Mouse (Mus musculus) kidney, embryonic 16.5 days (tissue): Measurements from ENCODE around the gene Gtsf1l. TPM values are rescaled to one million over a fixed set of nuclear protein-coding genes. Genes with fewer than 3 reads are reported as not detected.

ENCODE experiments used
- ATAC-seq: fragments of 200-750 bp; cut with Nextera tagmentation; 2 replicates; pipeline ENCODE4 v1.8.0; 2017; ENCODE audit warnings: moderate TSS enrichment; ENCODE audit not compliant: low FRiP score, low TSS enrichment
- H3K27ac ChIP-seq: fragments of 300-500 bp; sonication (generic); 2 replicates; pipeline ENCODE4 v1.5.1; 2014; ENCODE audit warnings: low read length
- H3K27me3 ChIP-seq: fragments of 300-500 bp; sonication (generic); 2 replicates; pipeline ENCODE4 v1.6.1; 2014; ENCODE audit warnings: low read length, control low read depth, mixed read lengths; ENCODE audit not compliant: insufficient read depth
- H3K36me3 ChIP-seq: fragments of 300-500 bp; sonication (generic); 2 replicates; pipeline ENCODE4 v1.6.1; 2014; ENCODE audit warnings: low read length, control low read depth, mixed read lengths; ENCODE audit not compliant: insufficient read depth
- H3K4me1 ChIP-seq: fragments of 300-500 bp; sonication (generic); 2 replicates; pipeline ENCODE4 v1.6.1; 2014; ENCODE audit warnings: low read length, control low read depth, mixed read lengths; ENCODE audit not compliant: insufficient read depth
- H3K4me2 ChIP-seq: fragments of 300-500 bp; sonication (generic); replicated peaks from 2 replicates; pipeline ENCODE4 v1.6.1; 2014; ENCODE audit warnings: low read depth, low read length
- H3K4me3 ChIP-seq: fragments of 300-500 bp; sonication (generic); 2 replicates; pipeline ENCODE4 v1.5.1; 2014; ENCODE audit warnings: mild to moderate bottlenecking, low read length
- H3K9ac ChIP-seq: fragments of 300-500 bp; sonication (generic); replicated peaks from 2 replicates; pipeline ENCODE4 v1.6.1; 2014; ENCODE audit warnings: low read length
- H3K9me3 ChIP-seq: fragments of 300-500 bp; sonication (generic); 2 replicates; pipeline ENCODE4 v1.6.1; 2016; ENCODE audit warnings: low read length, control low read depth
- WGBS: fragments of 180-500 bp; shearing (Covaris S2); extraction: QIAGEN DNeasy Blood & Tissue Kit; methylation state at CpG from one replicate; pipeline ENCODE4 v1.1.7; 2014; 5-methylcytosine and 5-hydroxymethylcytosine counted together
- polyA plus RNA-seq: library from polyadenylated mRNA; unstranded; fragments of >200 nt; fragmentation: Nextera tagmentation; extraction: Ambion mirVana; gene quantifications from 2 replicates; pipeline ENCODE4 v1.2.1, GENCODE M21; 2015

Gene Gtsf1l
- polyA plus RNA-seq, 1 experiment from 2014 or later = not detected

- H3K4me1 ChIP-seq = no peaks in the 10 kb centered on the region
- H3K9ac ChIP-seq = no peak overlapping the region
- no peaks in the 10 kb centered on the region for H3K9me3 ChIP-seq
- WGBS = 92% methylated on average over 10 of the region's 10 CpGs
- H3K36me3 ChIP-seq = no peaks in the 10 kb centered on the region
- H3K4me3 ChIP-seq = no peak overlapping the region
- 0 out of 2 replicates have a peak, but pooled peaks cover 7% of the 10 kb centered on the region for H3K27me3 ChIP-seq
- H3K4me2 ChIP-seq = no peak overlapping the region
- no peak for ATAC-seq
- H3K27ac ChIP-seq = no peak overlapping the region
These were observed 7.3 kb upstream of the Gtsf1l start for GRCm38 (mm10) chr2:163094909-163095308.

GRCm38 (mm10) chr2:163089475-163090123 lies 1.9 kb upstream of the Gtsf1l start:
- WGBS = 78% methylated on average over 5 of the region's 5 CpGs
- Histone ChIP-seq H3K27ac (no peak overlapping the region), H3K9me3 (no peaks in the 10 kb centered on the region), H3K36me3 (no peaks in the 10 kb centered on the region), H3K4me1 (no peaks in the 10 kb centered on the region), H3K9ac (no peak overlapping the region), H3K4me3 (no peak overlapping the region), H3K27me3 (no peaks in the 10 kb centered on the region), H3K4me2 (no peak overlapping the region)
- ATAC-seq = no peak

- 74% methylated on average over 8 of the region's 8 CpGs for WGBS
- no peaks in the 10 kb centered on the region for H3K36me3 ChIP-seq
- no peak overlapping the region for H3K4me3 ChIP-seq
- H3K9ac ChIP-seq = no peak overlapping the region
- H3K27me3 ChIP-seq = no peaks in the 10 kb centered on the region
- H3K9me3 ChIP-seq = no peaks in the 10 kb centered on the region
- no peak for ATAC-seq
- H3K27ac ChIP-seq = no peak overlapping the region
- H3K4me1 ChIP-seq = no peaks in the 10 kb centered on the region
- H3K4me2 ChIP-seq = no peak overlapping the region
These were observed 1.1 kb downstream of the Gtsf1l start for GRCm38 (mm10) chr2:163086561-163086960.

GRCm38 (mm10) chr2:163085047-163085446 lies 2.6 kb downstream of the Gtsf1l start:
- Histone ChIP-seq H3K36me3 (peaks cover 3% of the 10 kb centered on the region; the same call in 1 of the 2 replicates), H3K4me3 (no peak overlapping the region), H3K9ac (no peak overlapping the region), H3K4me1 (no peaks in the 10 kb centered on the region), H3K4me2 (no peak overlapping the region), H3K9me3 (no peaks in the 10 kb centered on the region), H3K27me3 (no peaks in the 10 kb centered on the region), H3K27ac (no peak overlapping the region)
- WGBS = 89% methylated on average over 6 of the region's 6 CpGs
- ATAC-seq = no peak

GRCm38 (mm10) chr2:163084519-163084918 lies 3.1 kb downstream of the Gtsf1l start:
- H3K36me3 ChIP-seq = peaks cover 7% of the 10 kb centered on the region
- ATAC-seq = no peak

GRCm38 (mm10) chr2:163082591-163082990 lies 5.1 kb downstream of the Gtsf1l start:
- peak; percentile 78 for ATAC-seq
- WGBS = 51% methylated on average over 5 of the region's 5 CpGs
- no peak overlapping the region for H3K4me3 ChIP-seq
- peak overlapping the region; percentile 46; the same call in 1 of the 2 replicates for H3K27ac ChIP-seq
- H3K9me3 ChIP-seq = no peaks in the 10 kb centered on the region
- no peak overlapping the region for H3K9ac ChIP-seq
- H3K4me2 ChIP-seq = no peak overlapping the region
- H3K27me3 ChIP-seq = no peaks in the 10 kb centered on the region
- H3K36me3 ChIP-seq = peaks cover 7% of the 10 kb centered on the region
- no peaks in the 10 kb centered on the region for H3K4me1 ChIP-seq

More at GRCm38 (mm10) chr2:163084519-163084918, 3.1 kb downstream of the Gtsf1l start:
- no peak overlapping the region for H3K4me3 ChIP-seq
- H3K27ac ChIP-seq = no peak overlapping the region
- H3K4me1 ChIP-seq = no peaks in the 10 kb centered on the region
- no peaks in the 10 kb centered on the region for H3K9me3 ChIP-seq
- WGBS = 95% methylated on average over 3 of the region's 3 CpGs
- no peaks in the 10 kb centered on the region for H3K27me3 ChIP-seq
- no peak overlapping the region for H3K9ac ChIP-seq
- H3K4me2 ChIP-seq = no peak overlapping the region

- Histone ChIP-seq H3K9ac (no peak overlapping the region), H3K27me3 (no peaks in the 10 kb centered on the region), H3K4me3 (no peak overlapping the region), H3K36me3 (peaks cover 26% of the 10 kb centered on the region), H3K4me1 (no peaks in the 10 kb centered on the region), H3K27ac (no peak overlapping the region), H3K9me3 (no peaks in the 10 kb centered on the region), H3K4me2 (no peak overlapping the region)
- WGBS = 90% methylated on average over 4 of the region's 4 CpGs
- ATAC-seq = no peak
These were observed 8.6 kb downstream of the Gtsf1l start for GRCm38 (mm10) chr2:163079041-163079440.

- H3K36me3 ChIP-seq = peaks cover 28% of the 10 kb centered on the region
These were observed 12.4 kb downstream of the Gtsf1l start for GRCm38 (mm10) chr2:163075234-163075633.

GRCm38 (mm10) chr2:163074808-163075207 lies 12.8 kb downstream of the Gtsf1l start:
- H3K4me1 ChIP-seq = no peaks in the 10 kb centered on the region
- H3K4me3 ChIP-seq = no peak overlapping the region
- no peak overlapping the region for H3K9ac ChIP-seq
- H3K4me2 ChIP-seq = no peak overlapping the region
- no peaks in the 10 kb centered on the region for H3K9me3 ChIP-seq
- 96% methylated on average over 12 of the region's 12 CpGs for WGBS
- no peak for ATAC-seq
- H3K27me3 ChIP-seq = no peaks in the 10 kb centered on the region
- peaks cover 28% of the 10 kb centered on the region for H3K36me3 ChIP-seq
- H3K27ac ChIP-seq = no peak overlapping the region

More at GRCm38 (mm10) chr2:163075234-163075633, 12.4 kb downstream of the Gtsf1l start:
- no peaks in the 10 kb centered on the region for H3K9me3 ChIP-seq
- no peak overlapping the region for H3K4me3 ChIP-seq
- no peaks in the 10 kb centered on the region for H3K4me1 ChIP-seq
- H3K27me3 ChIP-seq = no peaks in the 10 kb centered on the region
- H3K9ac ChIP-seq = no peak overlapping the region
- ATAC-seq = no peak
- no peak overlapping the region for H3K27ac ChIP-seq
- WGBS = 89% methylated on average over 3 of the region's 3 CpGs
- no peak overlapping the region for H3K4me2 ChIP-seq

GRCm38 (mm10) chr2:163074006-163074405 lies 13.6 kb downstream of the Gtsf1l start:
- Histone ChIP-seq H3K4me2 (no peak overlapping the region), H3K27me3 (no peaks in the 10 kb centered on the region), H3K9me3 (no peaks in the 10 kb centered on the region), H3K4me3 (no peak overlapping the region), H3K9ac (no peak overlapping the region), H3K4me1 (no peaks in the 10 kb centered on the region), H3K27ac (no peak overlapping the region), H3K36me3 (peaks cover 25% of the 10 kb centered on the region)
- 75% methylated on average over 7 of the region's 7 CpGs for WGBS
- no peak for ATAC-seq
